Mouse (Mus musculus) activated CD4-positive, CD25-positive, alpha-beta regulatory T cell (primary cell): ENCODE results near the gene Ammecr1. TPM values are rescaled to one million over a fixed set of nuclear protein-coding genes. Genes with fewer than 3 reads are reported as not detected.

ENCODE experiments used
- polyA plus RNA-seq, 2 experiments: library from polyadenylated mRNA; unstranded; fragments of 100-300 nt; shearing (Covaris generic); gene quantifications; one replicate each; pipeline ENCODE4 v1.2.1; 2017

Gene Ammecr1
- 1 to 10 TPM; 5.9 to 6.1 TPM for polyA plus RNA-seq

GRCm38 (mm10) chrX:142966008-142966966, at the start of gene Ammecr1:
Gene Ammecr1 (minus strand): TSS chrX:142966728.

Other genes starting within 250 kb of the Ammecr1 start
- not detected for gene Rtl9, start 132.9 kb upstream of the Ammecr1 start, polyA plus RNA-seq